ENCODE assay signal across 23 mouse cellular contexts in the genomic region with DNA sequence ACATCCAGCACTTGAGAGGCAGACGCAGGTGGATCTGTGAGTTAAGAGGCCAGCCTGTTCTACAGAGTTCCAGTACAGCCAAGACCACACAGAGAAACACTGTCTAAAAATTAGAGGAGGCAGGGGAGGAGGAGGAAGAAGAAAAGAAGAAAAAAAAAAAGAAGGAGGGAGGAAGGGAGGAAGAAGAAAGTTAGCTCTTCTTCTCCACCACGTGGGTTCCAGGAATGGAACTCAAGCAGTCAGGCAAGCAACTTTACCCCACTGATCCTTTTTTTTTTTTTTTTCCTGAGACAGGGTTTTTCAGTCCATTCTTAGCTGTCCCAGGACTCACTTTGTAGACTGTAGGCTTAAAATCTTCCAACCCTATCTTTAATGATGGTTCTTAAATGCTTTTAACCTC. TPM values are rescaled to one million over a fixed set of nuclear protein-coding genes. Genes with fewer than 3 reads are reported as not detected.
DNase-seq lines count a peak whose midpoint lies in the region; ATAC-seq and TF ChIP-seq lines count a peak whose summit lies in the region.
"Had no signal": no experiment of that assay in that cellular context is flagged by ENCODE, and none has a peak within 500 bp of the region (broad histone marks: within the 10 kb centered on the region; RNA-seq: fewer than 3 reads in every experiment).

No protein-coding gene starts in this region.

- ATAC-seq in heart, embryonic 12.5 days (ENCODE audit: insufficient number of reproducible peaks, low FRiP score), result no peak
- ATAC-seq in kidney, postnatal 0 days (replicated peaks; ENCODE audit: low FRiP score, low read depth), result no peak
- ATAC-seq: forebrain, embryonic 14.5 days; intestine, postnatal 0 days had no signal

- 70% methylated on average over 2 of the region's 2 CpGs for WGBS in heart, embryonic 12.5 days
- WGBS in kidney, postnatal 0 days, result 42% methylated on average over 2 of the region's 2 CpGs

- no peaks in the 10 kb centered on the region for H3K9me3 ChIP-seq in heart, embryonic 12.5 days (replicated peaks)
- H3K9me3 ChIP-seq in kidney, postnatal 0 days (replicated peaks; ENCODE audit: low read length), result no peaks in the 10 kb centered on the region
- H3K9me3 ChIP-seq: embryonic facial prominence, embryonic 12.5 days; embryonic facial prominence, embryonic 15.5 days; G1E; heart, embryonic 10.5 days had no signal

- no peak for TF ChIP-seq CTCF in kidney, postnatal 0 days (IDR thresholded peaks at IDR 0.05; ENCODE audit: low read depth)

- no peaks in the 10 kb centered on the region for H3K27me3 ChIP-seq in heart, embryonic 12.5 days (replicated peaks)
- no peaks in the 10 kb centered on the region for H3K27me3 ChIP-seq in kidney, postnatal 0 days (ENCODE audit: insufficient read depth, low read length)
- H3K27me3 ChIP-seq: embryonic facial prominence, embryonic 12.5 days; embryonic facial prominence, embryonic 15.5 days had no signal

- no peak overlapping the region for H3K4me3 ChIP-seq in heart, embryonic 12.5 days
- H3K4me3 ChIP-seq in kidney, postnatal 0 days (replicated peaks; ENCODE audit: low read depth, low read length), result no peak overlapping the region
- H3K4me3 ChIP-seq: embryonic facial prominence, embryonic 12.5 days; embryonic facial prominence, embryonic 15.5 days; gastrocnemius, adult 2 months; heart, adult 2 months; heart, embryonic 10.5 days had no signal

- H3K27ac ChIP-seq in heart, embryonic 12.5 days (ENCODE audit: poor library complexity, severe bottlenecking), result peak overlapping the region; percentile 49; the same call in 1 of the 2 replicates
- H3K27ac ChIP-seq in kidney, postnatal 0 days, result peak overlapping the region; percentile 1; the same call in 1 of the 2 replicates
- H3K27ac ChIP-seq: embryonic facial prominence, embryonic 12.5 days; embryonic facial prominence, embryonic 15.5 days; heart, embryonic 10.5 days; hindbrain, embryonic 14.5 days had no signal

- H3K4me2 ChIP-seq in heart, embryonic 12.5 days, result no peak overlapping the region
- H3K4me2 ChIP-seq in kidney, postnatal 0 days (ENCODE audit: low read length), result no peak overlapping the region
- H3K4me2 ChIP-seq: embryonic facial prominence, embryonic 12.5 days; embryonic facial prominence, embryonic 15.5 days; hindbrain, embryonic 14.5 days had no signal

- DNase-seq in heart, adult 11 months, result no peak
- DNase-seq in kidney, postnatal 0 days (ENCODE audit: low spot score), result no peak
- DNase-seq in kidney, adult 8-10 months, result no peak
- peak; percentile 39 for DNase-seq in adipocyte (ENCODE audit: low spot score)
- DNase-seq in right cerebral cortex, postnatal 36 days (ENCODE audit: low spot score in 2 of 2), result no peak
- DNase-seq: adrenal gland, adult 8-10 months; adrenal gland, postnatal 25 days; cerebellum, adult 18-20 months; cerebellum, adult 9-10 months; forebrain, postnatal 0 days; gastrocnemius, adult 2 months; gastrocnemius, postnatal 25 days; heart, adult 2 months; heart, postnatal 10 days; heart, postnatal 4 days had no signal

- no peaks in the 10 kb centered on the region for H3K36me3 ChIP-seq in heart, embryonic 12.5 days
- H3K36me3 ChIP-seq in kidney, postnatal 0 days (ENCODE audit: insufficient read depth, low read length), result no peaks in the 10 kb centered on the region
- H3K36me3 ChIP-seq: embryonic facial prominence, embryonic 12.5 days; embryonic facial prominence, embryonic 15.5 days; G1E; heart, embryonic 10.5 days had no signal

- peaks cover 36% of the 10 kb centered on the region for H3K4me1 ChIP-seq in heart, embryonic 12.5 days (replicated peaks)
- no peaks in the 10 kb centered on the region; the same call in 1 of the 2 replicates for H3K4me1 ChIP-seq in kidney, postnatal 0 days (replicated peaks; ENCODE audit: insufficient read depth, low read length)
- H3K4me1 ChIP-seq: embryonic facial prominence, embryonic 15.5 days had no signal

- no peak overlapping the region for H3K9ac ChIP-seq in heart, embryonic 12.5 days
- H3K9ac ChIP-seq in kidney, postnatal 0 days (ENCODE audit: low read depth, low read length), result no peak overlapping the region
- H3K9ac ChIP-seq: embryonic facial prominence, embryonic 12.5 days; embryonic facial prominence, embryonic 15.5 days; forebrain, postnatal 0 days; hindbrain, embryonic 14.5 days had no signal

RNA-seq across cellular contexts. Expression of gene Ina, which starts 37.8 kb away (rescaled TPM):
- 0.24 and 0.86 TPM in 2 replicates for polyA plus RNA-seq in heart, embryonic 12.5 days (2016; fragmentation: Nextera tagmentation; extraction: Ambion mirVana)
- 0.05 and 0.24 TPM in 2 replicates for polyA plus RNA-seq in kidney, postnatal 0 days (2015; fragmentation: Nextera tagmentation; extraction: Ambion mirVana)
- polyA plus RNA-seq: G1E had no signal

RNA-seq across cellular contexts. Expression of gene Nt5c2, which starts 38.2 kb away (rescaled TPM):
- 108 and 111 TPM in 2 replicates for polyA plus RNA-seq in heart, embryonic 12.5 days (2016; fragmentation: Nextera tagmentation; extraction: Ambion mirVana)
- polyA plus RNA-seq in kidney, postnatal 0 days (2015; fragmentation: Nextera tagmentation; extraction: Ambion mirVana), result 68.4 and 87.5 TPM in 2 replicates
